Mouse (Mus musculus): Measurements from ENCODE around the gene Ntrk2. TPM values are rescaled to one million over a fixed set of nuclear protein-coding genes. Genes with fewer than 3 reads are reported as not detected.

The Ntrk2 gene
- polyA plus RNA-seq, 1 experiment, result 19.1 TPM

- H3K4me3 ChIP-seq (replicated peaks; ENCODE audit: extremely low read depth, low read depth, low read length), result no peak overlapping the region
- no peaks in the 10 kb centered on the region for H3K4me1 ChIP-seq (ENCODE audit: control insufficient read depth, insufficient read depth, low read length)
- TF ChIP-seq POLR2A (IDR thresholded peaks at IDR 0.05; ENCODE audit: borderline replicate concordance, extremely low read depth, low read depth, low read length) (no peak), CTCF (IDR thresholded peaks at IDR 0.05; ENCODE audit: insufficient read depth, low read length) (no peak)
- DNase-seq, result no peak
- 89% methylated on average over 7 of the region's 7 CpGs for WGBS
Measured at GRCm38 (mm10) chr13:58920241-58920640, 113.9 kb downstream of the Ntrk2 start.

GRCm38 (mm10) chr13:58921255-58921654, 114.9 kb downstream of the Ntrk2 start:
- DNase-seq, result no peak
- Histone ChIP-seq H3K4me3 (replicated peaks; ENCODE audit: extremely low read depth, low read depth, low read length) (no peak overlapping the region), H3K4me1 (ENCODE audit: control insufficient read depth, insufficient read depth, low read length) (no peaks in the 10 kb centered on the region)
- 79% methylated on average over 3 of the region's 3 CpGs for WGBS
- no peak for TF ChIP-seq POLR2A (IDR thresholded peaks at IDR 0.05; ENCODE audit: borderline replicate concordance, extremely low read depth, low read depth, low read length)
- no peak for TF ChIP-seq CTCF (IDR thresholded peaks at IDR 0.05; ENCODE audit: insufficient read depth, low read length)

- TF ChIP-seq POLR2A (IDR thresholded peaks at IDR 0.05; ENCODE audit: borderline replicate concordance, extremely low read depth, low read depth, low read length), result no peak
- no peak for TF ChIP-seq CTCF (IDR thresholded peaks at IDR 0.05; ENCODE audit: insufficient read depth, low read length)
- WGBS, result 81% methylated on average over 10 of the region's 10 CpGs
- Histone ChIP-seq H3K4me1 (ENCODE audit: control insufficient read depth, insufficient read depth, low read length) (no peaks in the 10 kb centered on the region), H3K4me3 (replicated peaks; ENCODE audit: extremely low read depth, low read depth, low read length) (no peak overlapping the region)
- DNase-seq, result no peak
Measured at GRCm38 (mm10) chr13:58921705-58922104, 115.3 kb downstream of the Ntrk2 start.

GRCm38 (mm10) chr13:58922174-58922573, 115.8 kb downstream of the Ntrk2 start:
- Histone ChIP-seq H3K4me1 (ENCODE audit: control insufficient read depth, insufficient read depth, low read length) (no peaks in the 10 kb centered on the region), H3K4me3 (replicated peaks; ENCODE audit: extremely low read depth, low read depth, low read length) (no peak overlapping the region)
- TF ChIP-seq CTCF (IDR thresholded peaks at IDR 0.05; ENCODE audit: insufficient read depth, low read length) (no peak), POLR2A (IDR thresholded peaks at IDR 0.05; ENCODE audit: borderline replicate concordance, extremely low read depth, low read depth, low read length) (no peak)
- WGBS, result 80% methylated on average over 15 of the region's 15 CpGs
- no peak for DNase-seq

GRCm38 (mm10) chr13:58923496-58923895, 117.1 kb downstream of the Ntrk2 start:
- Histone ChIP-seq H3K4me3 (replicated peaks; ENCODE audit: extremely low read depth, low read depth, low read length) (no peak overlapping the region), H3K4me1 (ENCODE audit: control insufficient read depth, insufficient read depth, low read length) (0 out of 2 replicates have a peak, but pooled peaks cover 4% of the 10 kb centered on the region)
- TF ChIP-seq POLR2A (IDR thresholded peaks at IDR 0.05; ENCODE audit: borderline replicate concordance, extremely low read depth, low read depth, low read length) (no peak), CTCF (IDR thresholded peaks at IDR 0.05; ENCODE audit: insufficient read depth, low read length) (no peak)
- no peak for DNase-seq
- 87% methylated on average over 7 of the region's 7 CpGs for WGBS

- TF ChIP-seq POLR2A (IDR thresholded peaks at IDR 0.05; ENCODE audit: borderline replicate concordance, extremely low read depth, low read depth, low read length), result no peak
- no peak for TF ChIP-seq CTCF (IDR thresholded peaks at IDR 0.05; ENCODE audit: insufficient read depth, low read length)
- WGBS, result 51% methylated on average over 3 of the region's 3 CpGs
- DNase-seq, result no peak
- 0 out of 2 replicates have a peak, but pooled peaks cover 4% of the 10 kb centered on the region for H3K4me1 ChIP-seq (ENCODE audit: control insufficient read depth, insufficient read depth, low read length)
- H3K4me3 ChIP-seq (replicated peaks; ENCODE audit: extremely low read depth, low read depth, low read length), result no peak overlapping the region
Measured at GRCm38 (mm10) chr13:58924486-58924885, 118.1 kb downstream of the Ntrk2 start.

- no peak overlapping the region for H3K4me3 ChIP-seq (replicated peaks; ENCODE audit: extremely low read depth, low read depth, low read length)
- H3K4me1 ChIP-seq (ENCODE audit: control insufficient read depth, insufficient read depth, low read length), result 0 out of 2 replicates have a peak, but pooled peaks cover 4% of the 10 kb centered on the region
- TF ChIP-seq POLR2A (IDR thresholded peaks at IDR 0.05; ENCODE audit: borderline replicate concordance, extremely low read depth, low read depth, low read length), result no peak
- TF ChIP-seq CTCF (IDR thresholded peaks at IDR 0.05; ENCODE audit: insufficient read depth, low read length), result no peak
- no peak for DNase-seq
- 74% methylated on average over 3 of the region's 3 CpGs for WGBS
Measured at GRCm38 (mm10) chr13:58927186-58927585, 120.8 kb downstream of the Ntrk2 start.

- 47% methylated on average over 16 of the region's 16 CpGs for WGBS
- no peak for TF ChIP-seq CTCF (IDR thresholded peaks at IDR 0.05; ENCODE audit: insufficient read depth, low read length)
- TF ChIP-seq POLR2A (IDR thresholded peaks at IDR 0.05; ENCODE audit: borderline replicate concordance, extremely low read depth, low read depth, low read length), result no peak
- Histone ChIP-seq H3K4me3 (replicated peaks; ENCODE audit: extremely low read depth, low read depth, low read length) (peak overlapping the region; percentile 14), H3K4me1 (ENCODE audit: control insufficient read depth, insufficient read depth, low read length) (0 out of 2 replicates have a peak, but pooled peaks cover 4% of the 10 kb centered on the region)
- DNase-seq, result no peak
Measured at GRCm38 (mm10) chr13:58927656-58928226, 121.4 kb downstream of the Ntrk2 start.

- Histone ChIP-seq H3K4me3 (replicated peaks; ENCODE audit: extremely low read depth, low read depth, low read length) (no peak overlapping the region), H3K4me1 (ENCODE audit: control insufficient read depth, insufficient read depth, low read length) (0 out of 2 replicates have a peak, but pooled peaks cover 4% of the 10 kb centered on the region)
- TF ChIP-seq POLR2A (IDR thresholded peaks at IDR 0.05; ENCODE audit: borderline replicate concordance, extremely low read depth, low read depth, low read length), result no peak
- TF ChIP-seq CTCF (IDR thresholded peaks at IDR 0.05; ENCODE audit: insufficient read depth, low read length), result no peak
- no peak for DNase-seq
- 85% methylated on average over 15 of the region's 15 CpGs for WGBS
Measured at GRCm38 (mm10) chr13:58928668-58929436, 122.5 kb downstream of the Ntrk2 start.

Data from lung, adult 2 months (tissue).